Mouse (Mus musculus) embryonic facial prominence, embryonic 14.5 days (tissue): ENCODE results near the gene Slc9a2. TPM values are rescaled to one million over a fixed set of nuclear protein-coding genes. Genes with fewer than 3 reads are reported as not detected.
A peak's percentile ranks its signal among the peaks of the same experiment; 100 is the strongest.

ENCODE experiments used
- ATAC-seq: fragments of 200-750 bp; cut with Nextera tagmentation; 2 replicates; pipeline ENCODE4 v1.8.0; 2017; ENCODE audit warnings: low read depth, moderate number of reproducible peaks, moderate TSS enrichment
- DNase-seq: peaks from one replicate; pipeline ENCODE4 v3.0.0-alpha.2; 2015; ENCODE audit warnings: low spot score
- H3K27ac ChIP-seq: fragments of 300-500 bp; sonication (generic); replicated peaks from 2 replicates; pipeline ENCODE4 v1.5.1; 2014; ENCODE audit warnings: low read depth, mild to moderate bottlenecking, low read length, moderate library complexity
- H3K27me3 ChIP-seq: fragments of 300-500 bp; sonication (generic); replicated peaks from 2 replicates; pipeline ENCODE4 v1.6.1; 2014; ENCODE audit warnings: low read length; ENCODE audit not compliant: control insufficient read depth, insufficient read depth
- H3K36me3 ChIP-seq: fragments of 300-500 bp; sonication (generic); 2 replicates; pipeline ENCODE4 v1.6.1; 2014; ENCODE audit warnings: low read length, mixed read lengths; ENCODE audit not compliant: control insufficient read depth, insufficient read depth
- H3K4me1 ChIP-seq: fragments of 300-500 bp; sonication (generic); 2 replicates; pipeline ENCODE4 v1.6.1; 2014; ENCODE audit warnings: antibody characterized with exemption, low read length; ENCODE audit not compliant: control insufficient read depth, insufficient read depth
- H3K4me2 ChIP-seq: fragments of 300-500 bp; sonication (generic); 2 replicates; pipeline ENCODE4 v1.6.1; 2014; ENCODE audit warnings: low read depth, mild to moderate bottlenecking, low read length, moderate library complexity, mixed read lengths
- H3K4me3 ChIP-seq: fragments of 300-500 bp; sonication (generic); 2 replicates; pipeline ENCODE4 v1.5.1; 2014; ENCODE audit warnings: low read depth, mild to moderate bottlenecking, low read length
- H3K9ac ChIP-seq: fragments of 300-500 bp; sonication (generic); 2 replicates; pipeline ENCODE4 v1.6.1; 2014; ENCODE audit warnings: low read depth, mild to moderate bottlenecking, low read length, moderate library complexity, mixed read lengths
- H3K9me3 ChIP-seq: fragments of 300-500 bp; sonication (generic); 2 replicates; pipeline ENCODE4 v1.6.1; 2016; ENCODE audit warnings: low read length; ENCODE audit not compliant: control insufficient read depth
- WGBS: fragments of 180-500 bp; shearing (Covaris S2); extraction: QIAGEN DNeasy Blood & Tissue Kit; methylation state at CpG from one replicate; pipeline ENCODE4 v1.1.7; 2014; 5-methylcytosine and 5-hydroxymethylcytosine counted together
- polyA plus RNA-seq: library from polyadenylated mRNA; unstranded; fragments of >200 nt; fragmentation: Nextera tagmentation; extraction: Ambion mirVana; gene quantifications from 2 replicates; pipeline ENCODE4 v1.2.1, GENCODE M21; 2014

Slc9a2 gene
- 1.9 and 2.3 TPM in 2 replicates for polyA plus RNA-seq

GRCm38 (mm10) chr1:40680067-40680867 is at the start of gene Slc9a2:
TSS of gene Slc9a2 (plus strand) at chr1:40680574.
- H3K36me3 ChIP-seq, result no peaks in the 10 kb centered on the region
- peaks cover 58% of the 10 kb centered on the region for H3K27me3 ChIP-seq
- DNase-seq (no peak), ATAC-seq (no peak)
- H3K9me3 ChIP-seq, result no peaks in the 10 kb centered on the region
- H3K27ac ChIP-seq, result no peak within 1 kb of the TSS
- no peaks in the 10 kb centered on the region; the same call in 1 of the 2 replicates for H3K4me1 ChIP-seq
- WGBS, result 4% methylated on average over 25 of the region's 25 CpGs
- peak within 1 kb of the TSS; percentile 100 for H3K4me2 ChIP-seq
- peak within 1 kb of the TSS; percentile 60 for H3K9ac ChIP-seq
- peak within 1 kb of the TSS; percentile 65 for H3K4me3 ChIP-seq

DNA sequence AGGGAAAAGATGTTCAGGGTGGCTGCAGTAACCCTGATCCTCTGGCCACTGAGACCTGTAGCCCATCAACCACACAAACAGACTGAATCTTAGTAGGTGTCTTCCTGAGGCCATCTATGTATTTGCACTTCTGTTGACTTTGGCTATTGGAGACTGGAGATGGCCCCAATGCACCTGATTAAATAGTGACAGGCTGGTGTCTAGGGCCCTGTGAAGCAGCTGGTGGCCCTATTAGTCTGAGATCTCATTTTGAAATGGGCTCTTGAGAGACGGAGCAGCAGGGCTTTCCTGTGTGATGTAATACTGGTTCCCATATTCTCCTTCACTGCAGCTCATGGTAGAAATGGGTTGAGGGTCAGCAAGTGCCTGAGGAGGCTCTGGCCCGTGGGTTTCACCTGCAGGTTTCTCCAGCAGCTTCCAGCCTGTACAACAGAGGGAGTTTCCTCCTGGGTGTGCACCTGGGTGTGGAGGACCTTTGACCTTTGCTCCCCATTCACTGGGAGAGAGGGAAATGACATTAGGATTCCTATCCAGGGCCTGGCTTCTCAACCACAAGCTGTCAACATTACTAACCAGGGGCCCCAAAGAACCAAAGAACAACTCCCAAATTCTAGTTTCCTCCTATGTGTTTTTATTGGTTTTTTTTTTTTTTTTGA is 47.8 kb upstream of the Slc9a2 start:
- no peaks in the 10 kb centered on the region for H3K27me3 ChIP-seq
- H3K36me3 ChIP-seq, result no peaks in the 10 kb centered on the region
- H3K4me1 ChIP-seq, result 0 out of 2 replicates have a peak, but pooled peaks cover 8% of the 10 kb centered on the region
- DNase-seq, result no peak
- no peak for ATAC-seq
- H3K9me3 ChIP-seq, result no peaks in the 10 kb centered on the region
- WGBS, result 50% methylated on average over 2 of the region's 2 CpGs
- H3K4me2 ChIP-seq, result no peak overlapping the region
- H3K9ac ChIP-seq, result no peak overlapping the region
- H3K27ac ChIP-seq, result no peak overlapping the region
- no peak overlapping the region for H3K4me3 ChIP-seq

- H3K4me1 ChIP-seq, result 0 out of 2 replicates have a peak, but pooled peaks cover 8% of the 10 kb centered on the region
- H3K27me3 ChIP-seq, result no peaks in the 10 kb centered on the region
- H3K36me3 ChIP-seq, result no peaks in the 10 kb centered on the region
- H3K4me3 ChIP-seq, result no peak overlapping the region
- DNase-seq (no peak), ATAC-seq (no peak)
- H3K4me2 ChIP-seq, result no peak overlapping the region
- WGBS, result 66% methylated on average over 4 of the region's 4 CpGs
- H3K27ac ChIP-seq, result no peak overlapping the region; the same call in 1 of the 2 replicates
- no peaks in the 10 kb centered on the region for H3K9me3 ChIP-seq
- no peak overlapping the region for H3K9ac ChIP-seq
Measured at GRCm38 (mm10) chr1:40634608-40635007, 45.8 kb upstream of the Slc9a2 start.

DNA sequence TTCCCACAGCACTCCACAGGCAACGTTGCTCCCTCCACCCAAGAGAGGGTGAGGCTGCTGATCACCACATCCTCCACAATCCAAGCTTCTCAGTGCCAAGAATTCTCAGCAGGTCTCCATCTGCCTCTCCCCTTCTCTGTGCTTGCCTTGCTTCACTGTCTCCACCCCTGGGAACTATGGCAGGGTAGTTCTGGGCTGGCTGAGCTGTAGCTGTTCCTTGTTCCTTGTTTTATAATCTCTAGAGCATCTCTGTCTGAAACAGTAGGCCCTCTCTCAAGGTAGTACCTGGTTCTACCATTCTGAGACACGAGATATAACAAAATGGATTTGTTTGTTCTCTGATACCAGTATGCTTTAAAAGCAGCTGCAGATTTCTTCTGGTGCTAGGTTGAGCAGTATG is 32.1 kb upstream of the Slc9a2 start:
- Histone ChIP-seq H3K9ac (no peak overlapping the region), H3K27me3 (no peaks in the 10 kb centered on the region), H3K36me3 (no peaks in the 10 kb centered on the region), H3K27ac (no peak overlapping the region), H3K9me3 (no peaks in the 10 kb centered on the region), H3K4me1 (no peaks in the 10 kb centered on the region), H3K4me2 (no peak overlapping the region), H3K4me3 (no peak overlapping the region)
- DNase-seq (no peak), ATAC-seq (no peak)
- whole genome bisulfite sequencing, result 63% methylated on average over 2 of the region's 2 CpGs

DNA sequence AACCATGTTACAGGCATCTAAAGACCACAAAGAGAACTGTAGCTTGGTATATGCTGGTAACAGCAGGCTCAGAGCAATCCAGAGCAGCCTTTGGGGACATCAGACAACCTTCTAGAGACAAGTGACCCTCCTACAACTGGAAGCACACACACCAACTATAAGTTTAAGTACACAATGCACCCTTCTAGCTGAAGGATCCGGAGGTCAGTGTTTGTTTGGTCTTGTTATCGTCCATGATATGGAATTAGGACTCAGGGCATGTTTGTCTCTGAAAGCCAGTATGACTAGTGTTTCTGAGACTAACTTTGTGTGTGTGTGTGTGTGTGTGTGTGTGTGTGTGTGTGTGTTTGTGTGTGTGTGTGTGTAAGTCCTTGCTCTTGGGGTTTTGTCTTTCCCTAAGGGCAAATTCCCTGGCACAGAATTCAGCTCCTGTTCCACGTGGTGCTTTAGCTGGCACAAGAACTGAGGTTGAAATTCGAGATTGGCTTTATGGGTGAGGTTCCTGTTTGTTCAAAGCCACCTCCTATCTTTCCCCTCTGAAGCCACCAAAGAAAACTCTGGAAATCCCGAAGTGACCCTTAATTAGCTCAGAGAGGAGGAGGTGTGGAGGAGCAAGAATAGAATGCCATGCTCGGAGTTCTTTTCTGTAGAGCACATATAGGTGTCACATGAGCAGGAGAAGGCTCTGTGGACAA is 29.4 kb upstream of the Slc9a2 start:
- Histone ChIP-seq H3K36me3 (no peaks in the 10 kb centered on the region), H3K4me3 (no peak overlapping the region), H3K9me3 (no peaks in the 10 kb centered on the region), H3K9ac (no peak overlapping the region), H3K4me2 (no peak overlapping the region), H3K27me3 (no peaks in the 10 kb centered on the region), H3K4me1 (no peaks in the 10 kb centered on the region), H3K27ac (no peak overlapping the region)
- DNase-seq (peak; percentile 45), ATAC-seq (no peak)
- 49% methylated on average over 6 of the region's 6 CpGs for WGBS

GRCm38 (mm10) chr1:40657035-40657434 is 23.3 kb upstream of the Slc9a2 start:
- 79% methylated on average over 4 of the region's 4 CpGs for WGBS

DNA sequence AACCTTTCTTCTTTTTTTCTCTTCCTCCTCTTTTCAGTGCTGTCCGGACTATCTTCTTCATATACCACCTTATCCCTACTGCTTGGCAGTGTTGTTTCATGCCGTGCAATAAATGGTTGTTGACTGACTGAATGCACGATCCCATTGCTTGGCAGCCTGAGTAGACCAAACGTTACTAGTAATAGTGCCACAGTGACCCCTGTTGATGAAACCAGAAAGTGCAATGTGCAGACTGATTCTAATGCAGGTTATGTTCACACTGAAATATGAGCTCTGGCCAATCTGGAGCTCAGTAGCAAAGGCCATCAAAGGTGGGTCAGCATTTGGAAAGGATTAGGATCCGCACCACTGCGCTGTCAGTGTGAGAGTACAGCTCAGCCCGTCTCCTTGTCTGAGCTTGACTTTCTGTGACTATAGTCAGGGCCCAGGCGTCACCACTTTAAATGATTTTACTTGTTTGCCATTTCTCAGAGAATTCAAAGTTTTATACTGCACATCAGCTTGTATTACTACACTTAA is 22.3 kb upstream of the Slc9a2 start:
- peak; percentile 62 for DNase-seq
- Histone ChIP-seq H3K4me2 (no peak overlapping the region), H3K4me1 (peaks cover 4% of the 10 kb centered on the region; the same call in 1 of the 2 replicates), H3K27ac (no peak overlapping the region), H3K36me3 (no peaks in the 10 kb centered on the region), H3K9me3 (no peaks in the 10 kb centered on the region), H3K9ac (no peak overlapping the region), H3K27me3 (no peaks in the 10 kb centered on the region), H3K4me3 (no peak overlapping the region)
- ATAC-seq, result no peak
- WGBS, result 34% methylated on average over 8 of the region's 8 CpGs

More at GRCm38 (mm10) chr1:40657035-40657434, 23.3 kb upstream of the Slc9a2 start:
- no peak overlapping the region for H3K27ac ChIP-seq
- H3K36me3 ChIP-seq, result no peaks in the 10 kb centered on the region
- no peak overlapping the region for H3K4me2 ChIP-seq
- no peaks in the 10 kb centered on the region for H3K9me3 ChIP-seq
- H3K4me1 ChIP-seq, result peaks cover 4% of the 10 kb centered on the region; the same call in 1 of the 2 replicates
- no peak overlapping the region for H3K4me3 ChIP-seq
- H3K9ac ChIP-seq, result no peak overlapping the region
- no peak for DNase-seq
- no peaks in the 10 kb centered on the region for H3K27me3 ChIP-seq
- no peak for ATAC-seq

DNA sequence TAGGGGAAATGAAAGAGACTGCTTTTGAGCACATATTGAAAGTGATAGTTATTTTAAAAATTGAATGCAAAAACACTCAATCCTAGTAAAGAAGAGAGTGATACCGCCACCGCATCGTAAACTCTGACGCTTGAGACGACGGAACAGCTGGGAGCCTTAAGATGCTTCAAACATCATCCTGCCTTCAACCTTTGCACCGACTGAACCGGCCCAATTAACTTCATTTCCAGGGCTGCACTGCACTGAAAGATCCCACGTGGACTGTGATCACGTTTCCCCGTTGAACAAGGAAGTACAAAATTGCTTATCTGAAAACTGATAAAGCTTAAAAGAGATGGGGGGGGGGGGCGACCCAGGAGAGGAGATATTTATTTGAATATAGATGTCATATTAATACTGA is 21.4 kb upstream of the Slc9a2 start:
- Histone ChIP-seq H3K9me3 (no peaks in the 10 kb centered on the region), H3K9ac (no peak overlapping the region), H3K36me3 (no peaks in the 10 kb centered on the region), H3K27me3 (no peaks in the 10 kb centered on the region), H3K27ac (no peak overlapping the region), H3K4me2 (peak overlapping the region; percentile 35; the same call in 1 of the 2 replicates), H3K4me3 (no peak overlapping the region), H3K4me1 (peaks cover 4% of the 10 kb centered on the region; the same call in 1 of the 2 replicates)
- ATAC-seq, result no peak
- no peak for DNase-seq
- WGBS, result 29% methylated on average over 12 of the region's 12 CpGs
